Mouse (Mus musculus): Measurements from ENCODE around the gene Hcn1.
"Not testable (repeated sequence)": the region's sequence is repeated elsewhere in the genome, so short reads cannot be mapped to it uniquely, and the experiment has no call there.

Hcn1 gene

DNA sequence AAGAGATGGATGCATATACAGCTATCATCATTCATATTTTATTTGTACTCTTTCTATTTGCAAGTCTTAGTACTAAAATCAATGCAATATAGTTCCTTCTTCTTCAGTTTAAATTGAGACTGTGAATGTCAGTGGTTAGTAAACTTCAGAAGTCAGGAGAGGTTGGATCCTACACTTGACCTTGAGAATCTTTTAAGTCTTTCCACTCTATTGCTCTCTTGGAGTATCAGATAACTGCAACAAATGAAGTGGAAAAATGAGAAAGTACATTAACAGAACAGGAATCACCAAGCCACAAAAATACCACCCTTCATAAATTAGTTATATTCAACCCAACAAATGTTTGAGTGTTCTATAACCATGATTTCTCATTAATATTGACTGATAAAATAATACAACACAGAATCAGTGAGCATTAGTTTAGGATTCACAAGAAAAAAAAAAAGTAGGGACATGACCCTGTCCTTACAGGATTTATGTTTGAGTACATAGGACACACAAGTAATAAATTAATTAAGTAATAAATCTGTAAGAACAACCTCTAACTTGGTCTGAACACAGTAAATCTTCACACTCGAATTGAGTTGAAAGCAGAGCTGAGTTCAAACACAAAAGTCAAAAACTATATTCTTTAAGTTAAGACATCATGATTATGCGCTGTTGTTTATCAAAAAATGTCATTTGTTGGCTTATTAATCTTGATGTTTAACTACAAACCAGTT, 397.8 kb downstream of the Hcn1 start:
- DNase-seq (ENCODE audit: inconsistent age in 2 of 2, low spot score in 1 of 2) = no peak

DNA sequence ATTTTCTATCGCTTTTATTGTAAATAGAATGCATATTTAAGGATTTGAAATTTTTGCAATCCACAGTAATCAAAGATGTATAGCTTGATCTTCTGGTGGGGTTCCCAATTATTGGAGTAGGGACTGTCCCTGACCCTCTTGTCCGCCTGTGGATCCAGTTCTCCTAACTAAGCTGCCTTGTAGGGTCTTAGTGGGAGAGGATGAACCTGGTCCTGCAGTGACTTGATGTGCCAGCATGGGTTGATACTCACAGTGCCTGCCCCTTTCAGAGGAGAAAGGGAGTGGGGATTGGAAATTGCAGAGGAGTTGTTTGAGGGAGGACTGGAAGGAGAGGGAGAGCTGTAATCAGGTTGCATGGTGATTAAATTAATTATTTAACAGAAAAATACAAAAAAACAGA, 398.4 kb downstream of the Hcn1 start:
- DNase-seq (ENCODE audit: inconsistent age in 2 of 2, low spot score in 1 of 2) = no peak

DNA sequence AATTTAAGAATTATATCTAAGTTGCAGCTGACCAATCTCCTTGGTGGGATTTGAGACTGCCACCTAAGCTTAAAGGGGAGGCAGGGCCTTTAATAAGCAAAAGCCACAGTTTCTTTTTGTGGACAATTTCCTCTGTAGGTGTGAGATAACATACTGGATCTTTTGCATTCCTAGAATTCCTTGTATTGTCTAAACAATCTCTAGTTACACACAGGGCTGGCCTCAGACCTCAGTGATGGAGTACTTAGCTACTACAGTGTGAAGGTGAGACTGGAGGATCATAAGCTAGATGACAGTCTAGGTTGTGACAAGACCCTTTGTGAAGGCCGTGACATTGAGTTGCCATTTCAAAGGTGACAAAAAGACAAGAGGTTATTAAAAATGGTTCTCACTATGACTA, 419.1 kb downstream of the Hcn1 start:
- no peak for DNase-seq (ENCODE audit: inconsistent age in 2 of 2, low spot score in 1 of 2)

DNA sequence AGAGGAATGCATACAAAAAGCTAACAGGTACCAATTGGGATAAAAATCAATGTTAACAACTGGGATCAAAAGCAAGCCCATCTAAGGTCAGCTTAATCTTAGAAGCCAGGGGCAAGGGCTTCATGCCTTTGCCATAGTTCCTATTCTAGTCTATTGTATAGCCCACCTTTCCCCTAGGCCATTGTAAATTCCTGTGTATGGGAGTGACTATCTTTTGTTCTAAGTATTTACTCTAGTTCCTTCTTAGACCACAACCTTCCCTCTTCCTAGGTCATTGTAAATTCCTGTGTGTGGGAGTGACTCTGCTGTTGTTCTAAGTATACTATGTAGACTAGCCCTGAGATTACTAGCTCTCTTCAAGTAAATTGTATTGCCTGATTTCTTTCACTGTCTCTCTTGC, 420.8 kb downstream of the Hcn1 start:
- not testable (repeated sequence) for DNase-seq (ENCODE audit: inconsistent age in 2 of 2, low spot score in 1 of 2)

DNA sequence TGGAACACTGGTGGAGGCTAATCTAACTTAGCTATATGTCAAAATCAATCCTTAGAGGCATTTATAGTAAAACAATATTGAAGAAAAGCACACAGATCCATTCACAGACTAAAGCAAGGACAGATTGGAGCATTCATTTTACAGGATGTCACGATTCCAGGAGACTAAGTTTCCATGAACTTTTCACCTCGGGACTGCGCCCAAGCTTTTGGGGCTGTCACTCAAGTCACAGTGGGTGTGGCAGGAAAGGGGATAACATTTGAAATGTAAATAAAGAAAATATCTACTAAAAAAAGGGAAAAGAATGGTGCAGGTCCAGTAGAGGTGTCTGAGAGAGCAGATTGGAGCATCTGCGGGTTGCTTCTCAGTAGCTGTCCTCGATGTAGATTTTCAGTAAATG, 421.3 kb downstream of the Hcn1 start:
- no peak for DNase-seq (ENCODE audit: inconsistent age in 2 of 2, low spot score in 1 of 2)

DNA sequence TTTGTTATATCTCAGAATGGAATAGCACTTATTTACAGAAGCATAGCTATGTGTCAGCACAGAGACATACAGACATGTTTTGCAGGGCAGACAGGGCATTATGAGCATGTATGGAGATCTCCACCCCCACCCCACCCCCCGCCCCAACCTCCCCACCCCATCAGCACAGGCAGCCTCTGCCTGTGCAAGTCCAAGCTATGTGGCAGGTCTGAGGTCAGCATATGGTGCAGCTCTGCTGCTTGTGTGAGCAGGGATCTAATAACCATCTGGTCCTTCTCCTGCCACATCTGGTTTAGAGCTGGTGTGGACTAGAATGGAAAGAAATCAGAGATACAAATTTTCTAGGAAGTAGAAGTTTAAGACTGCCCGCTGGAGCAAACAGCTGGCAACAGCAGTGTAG, 424.4 kb downstream of the Hcn1 start:
- DNase-seq (ENCODE audit: inconsistent age in 2 of 2, low spot score in 1 of 2) = no peak

DNA sequence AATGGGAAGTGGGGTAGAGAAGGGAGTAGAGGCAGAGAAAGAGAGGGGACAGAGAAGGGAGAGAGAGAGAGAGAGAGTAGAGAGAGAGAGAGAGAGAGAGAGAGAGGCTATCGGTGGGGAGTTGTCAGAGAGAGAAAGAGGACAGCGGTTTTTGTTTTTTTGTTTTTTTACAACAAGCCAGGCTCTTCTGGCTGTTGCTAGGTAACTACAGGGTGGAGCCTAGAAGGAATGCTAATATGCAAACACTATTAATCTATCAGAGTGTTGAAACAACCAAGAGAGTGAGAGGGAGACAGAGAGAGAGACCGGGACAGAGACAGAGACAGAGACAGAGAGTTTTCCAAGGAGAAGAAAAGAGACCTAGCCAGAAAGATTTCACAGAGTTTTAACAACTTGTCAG, 425.7 kb downstream of the Hcn1 start:
- no peak for DNase-seq (ENCODE audit: inconsistent age in 2 of 2, low spot score in 1 of 2)

DNA sequence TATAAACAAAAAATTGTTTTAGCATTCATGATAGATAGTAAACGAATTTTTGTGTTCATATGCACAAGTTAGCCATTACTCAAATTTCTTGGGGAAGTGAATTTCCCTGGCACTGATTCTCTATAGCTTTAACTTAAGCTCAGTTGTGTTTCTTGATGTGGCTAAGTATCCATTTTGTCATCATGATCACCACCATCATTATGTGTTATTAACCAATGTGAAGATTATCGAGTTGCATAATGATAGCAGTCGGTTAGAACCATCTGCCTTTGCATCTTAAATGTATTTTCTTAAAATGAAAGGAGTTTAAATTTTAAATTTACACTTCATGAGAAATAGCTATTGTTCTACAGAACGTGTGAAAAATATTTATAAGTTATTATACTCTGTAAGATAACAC, 426.5 kb downstream of the Hcn1 start:
- no peak for DNase-seq (ENCODE audit: inconsistent age in 2 of 2, low spot score in 1 of 2)

DNA sequence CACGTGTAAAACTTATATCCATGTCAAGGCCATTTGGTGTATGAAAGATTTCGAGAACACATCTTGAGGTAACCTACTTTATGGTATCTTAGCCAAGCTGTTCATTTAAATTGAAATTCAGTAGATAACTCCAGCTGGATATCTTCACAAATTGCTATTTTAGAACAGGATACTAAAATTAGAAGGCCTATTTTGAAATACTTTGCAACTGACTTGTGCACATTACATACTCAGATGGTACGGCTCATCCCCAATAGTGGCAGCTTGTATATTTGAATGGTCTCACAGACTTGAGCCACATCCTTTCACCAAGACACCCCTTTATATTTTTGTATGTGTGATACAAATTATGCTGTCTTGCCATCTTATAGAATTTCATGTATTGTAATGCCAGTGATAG, 427.5 kb downstream of the Hcn1 start:
- DNase-seq (ENCODE audit: inconsistent age in 2 of 2, low spot score in 1 of 2) = no peak

DNA sequence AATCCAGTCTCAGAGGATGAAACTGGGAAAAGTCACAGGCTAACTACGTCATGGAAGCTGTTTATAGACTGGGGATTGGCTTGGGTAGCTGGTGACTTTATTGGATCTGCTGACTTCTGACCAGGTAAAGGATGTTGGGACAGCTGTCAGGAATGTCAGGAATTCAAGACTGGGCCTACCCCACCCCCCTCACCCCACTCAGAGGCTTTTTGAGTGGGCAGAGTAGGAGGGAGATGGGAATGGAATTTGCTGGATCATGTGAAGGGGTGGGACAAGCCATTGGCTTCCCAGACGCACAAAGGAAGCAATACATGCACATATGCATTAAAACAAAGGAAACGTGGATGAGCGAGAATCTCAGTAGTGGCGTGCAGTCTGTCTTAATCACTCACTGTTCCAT, 433.5 kb downstream of the Hcn1 start:
- no peak for DNase-seq (ENCODE audit: inconsistent age in 2 of 2, low spot score in 1 of 2)
